Comparison of ENCODE assay signal across 16 mouse cellular contexts in genomic region chr16:95344961-95345360, GRCm38 (mm10).
A peak's percentile ranks its signal among the peaks of the same experiment; 100 is the strongest.
DNase-seq lines count a peak whose midpoint lies in the region; ATAC-seq and TF ChIP-seq lines count a peak whose summit lies in the region.
"Had no signal": no experiment of that assay in that cellular context is flagged by ENCODE, and none has a peak within 500 bp of the region (broad histone marks: within the 10 kb centered on the region; RNA-seq: fewer than 3 reads in every experiment).

No protein-coding gene starts in this region.

- H3K36me3 ChIP-seq in heart, adult 2 months (ENCODE audit: control insufficient read depth, insufficient read depth, low read length), result no peaks in the 10 kb centered on the region
- H3K36me3 ChIP-seq in heart, embryonic 16.5 days (ENCODE audit: control insufficient read depth, insufficient read depth), result no peaks in the 10 kb centered on the region
- H3K36me3 ChIP-seq in lung, embryonic 14.5 days (ENCODE audit: insufficient read depth), result no peaks in the 10 kb centered on the region
- H3K36me3 ChIP-seq: embryonic facial prominence, embryonic 12.5 days; forebrain, embryonic 15.5 days; hindbrain, embryonic 15.5 days had no signal

- no peaks in the 10 kb centered on the region for H3K27me3 ChIP-seq in heart, adult 2 months (ENCODE audit: control insufficient read depth, insufficient read depth, low read length)
- H3K27me3 ChIP-seq in heart, embryonic 16.5 days (ENCODE audit: control insufficient read depth, insufficient read depth, low read length), result no peaks in the 10 kb centered on the region
- no peaks in the 10 kb centered on the region for H3K27me3 ChIP-seq in lung, embryonic 14.5 days (ENCODE audit: insufficient read depth, low read length)
- H3K27me3 ChIP-seq: forebrain, embryonic 15.5 days had no signal

- no peak overlapping the region for H3K4me3 ChIP-seq in heart, adult 2 months
- no peak overlapping the region for H3K4me3 ChIP-seq in heart, embryonic 16.5 days (ENCODE audit: low read length)
- no peak overlapping the region for H3K4me3 ChIP-seq in lung, embryonic 14.5 days (ENCODE audit: low read depth, low read length)
- H3K4me3 ChIP-seq: embryonic facial prominence, embryonic 12.5 days; forebrain, embryonic 15.5 days; hindbrain, embryonic 15.5 days had no signal

- no peaks in the 10 kb centered on the region for H3K9me3 ChIP-seq in heart, embryonic 16.5 days (replicated peaks; ENCODE audit: control insufficient read depth, low read length)
- H3K9me3 ChIP-seq in lung, embryonic 14.5 days (ENCODE audit: low read depth, low read length), result no peaks in the 10 kb centered on the region
- H3K9me3 ChIP-seq: embryonic facial prominence, embryonic 12.5 days; forebrain, embryonic 15.5 days; hindbrain, embryonic 15.5 days had no signal

- intact Hi-C loops in heart, adult 2 months (cut with DNase I), result loop anchor here (1.0 to 5.0 kb wide), 2 partner anchors 43 to 149 kb away; no protein-coding TSS in a partner anchor
- intact Hi-C loops in heart, postnatal 10 days (cut with DNase I), result loop anchor here (5.0 kb wide), 1 partner anchor 617 kb away; no protein-coding TSS in a partner anchor
- intact Hi-C loops in heart, postnatal 36 days (cut with DNase I), result loop anchor here (5.0 kb wide), 3 partner anchors 53 to 558 kb away; no protein-coding TSS in a partner anchor

- no peak overlapping the region for H3K4me2 ChIP-seq in heart, embryonic 16.5 days (ENCODE audit: low read depth, low read length)
- no peak overlapping the region for H3K4me2 ChIP-seq in lung, embryonic 14.5 days
- H3K4me2 ChIP-seq: embryonic facial prominence, embryonic 12.5 days; forebrain, embryonic 15.5 days; hindbrain, embryonic 15.5 days had no signal

- no peaks in the 10 kb centered on the region for H3K79me2 ChIP-seq in heart, adult 2 months (replicated peaks; ENCODE audit: control insufficient read depth, insufficient read depth, low read length)

- H3K9ac ChIP-seq in heart, adult 2 months (ENCODE audit: low read depth, low read length), result no peak overlapping the region
- no peak overlapping the region for H3K9ac ChIP-seq in heart, embryonic 16.5 days (ENCODE audit: low read length)
- H3K9ac ChIP-seq in lung, embryonic 14.5 days, result no peak overlapping the region
- H3K9ac ChIP-seq: embryonic facial prominence, embryonic 12.5 days; forebrain, embryonic 15.5 days; hindbrain, embryonic 15.5 days had no signal

- no peak for TF ChIP-seq CTCF in heart, adult 2 months (IDR thresholded peaks at IDR 0.05)
- TF ChIP-seq CTCF in lung, embryonic 14.5 days (IDR thresholded peaks at IDR 0.05; ENCODE audit: low read depth), result no peak

- no peak for TF ChIP-seq EP300 in heart, adult 2 months (IDR thresholded peaks at IDR 0.05; ENCODE audit: insufficient read depth, low read depth, low read length)

- H3K4me1 ChIP-seq in heart, adult 2 months (ENCODE audit: control insufficient read depth, insufficient read depth, low read length), result peaks cover 21% of the 10 kb centered on the region
- peaks cover 29% of the 10 kb centered on the region for H3K4me1 ChIP-seq in heart, embryonic 16.5 days (ENCODE audit: control insufficient read depth, insufficient read depth, low read length)
- H3K4me1 ChIP-seq in lung, embryonic 14.5 days (ENCODE audit: insufficient read depth), result 0 out of 2 replicates have a peak, but pooled peaks cover 5% of the 10 kb centered on the region

- TF ChIP-seq POLR2A in heart, adult 2 months (IDR thresholded peaks at IDR 0.05; ENCODE audit: insufficient read depth, low read depth, low read length), result 0 out of 2 replicates have a peak, but pooled peaks have one; percentile 18

- WGBS in heart, adult 2 months, result 49% methylated on average over 10 of the region's 10 CpGs
- WGBS in heart, embryonic 16.5 days, result 62% methylated on average over 10 of the region's 10 CpGs
- 48% methylated on average over 10 of the region's 10 CpGs for WGBS in lung, embryonic 14.5 days

- H3K27ac ChIP-seq in heart, adult 2 months, result peak overlapping the region; percentile 57; the same call in 1 of the 2 replicates
- peak overlapping the region; percentile 10; the same call in 1 of the 2 replicates for H3K27ac ChIP-seq in heart, embryonic 16.5 days (ENCODE audit: low read length)
- H3K27ac ChIP-seq in lung, embryonic 14.5 days (ENCODE audit: low read depth), result no peak overlapping the region
- H3K27ac ChIP-seq: embryonic facial prominence, embryonic 12.5 days; forebrain, embryonic 15.5 days; hindbrain, embryonic 15.5 days had no signal

- no peak for ATAC-seq in heart, embryonic 16.5 days (replicated peaks; ENCODE audit: extremely low read depth, insufficient read depth, low FRiP score)
- no peak for ATAC-seq in lung, embryonic 14.5 days (ENCODE audit: insufficient read depth)
- ATAC-seq: forebrain, embryonic 15.5 days had no signal

- no peak for DNase-seq in heart, adult 2 months
- no peak for DNase-seq in heart, postnatal 10 days
- no peak for DNase-seq in heart, postnatal 36 days
- peak; percentile 46 for DNase-seq in lung, embryonic 14.5 days
- no peak for DNase-seq in lung, postnatal 14 days
- DNase-seq in lung, postnatal 36 days, result peak; percentile 25
- DNase-seq in lung, postnatal 4 days, result no peak
- DNase-seq: adrenal gland, postnatal 10 days; cerebellum, adult 11-12 months; cerebellum, adult 9-10 months; cerebellum, postnatal 25 days; gastrocnemius, postnatal 36 days had no signal

Comparison
In these comparisons a context has a peak if more than half of its experiments do, and no peak if none do; other contexts are left out.
1. DNase-seq: peak in lung, embryonic 14.5 days (single experiment) and lung, postnatal 36 days (single experiment); none in heart, adult 2 months (0 of 2), heart, postnatal 10 days (0 of 2), heart, postnatal 36 days (0 of 2), lung, postnatal 14 days (single experiment) and lung, postnatal 4 days (0 of 2).